Mouse (Mus musculus): Measurements from ENCODE around the gene Plcd1.

GRCm38 (mm10) chr9:119082039-119082438, 11.3 kb downstream of the Plcd1 start:
- TF ChIP-seq EP300 (IDR thresholded peaks at IDR 0.05) (no peak), CTCF (IDR thresholded peaks at IDR 0.05) (no peak)
